Mouse (Mus musculus) cortical plate, adult 2 months (tissue): ENCODE data around the gene Coro7.

ENCODE experiments used
- CTCF ChIP-seq: fragments of 200-500 bp; IDR thresholded peaks from 2 replicates; pipeline ENCODE4 v1.5.1; 2011; ENCODE audit warnings: mild to moderate bottlenecking, control low read depth, low read length; ENCODE audit not compliant: insufficient read depth; ENCODE audit errors: extremely low read depth
- POLR2A ChIP-seq: fragments of 200-500 bp; IDR thresholded peaks from 2 replicates; pipeline ENCODE4 v1.6.1; 2011; ENCODE audit warnings: mild to moderate bottlenecking, low read length, control low read depth; ENCODE audit not compliant: insufficient read depth; ENCODE audit errors: extremely low read depth

- TF ChIP-seq CTCF = no peak
- no peak for TF ChIP-seq POLR2A
Measured at GRCm38 (mm10) chr16:4727963-4728362, 48.4 kb upstream of the Coro7 start.
